Mouse (Mus musculus) midbrain, postnatal 0 days (tissue): ENCODE measurements at regions not wholly inside any gene's neighbourhood (a gene's known extent, or its start where the extent isn't known, plus 50 kb on each side); places are given as distances from the start of the nearest gene placed in this dataset.

Source experiments
- ATAC-seq: fragments of 200-750 bp; cut with Nextera tagmentation; 2 replicates; pipeline ENCODE4 v1.8.0; 2017; ENCODE audit warnings: moderate number of reproducible peaks, mild to moderate bottlenecking, moderate TSS enrichment, moderate library complexity; ENCODE audit not compliant: low FRiP score
- DNase-seq: peaks from one replicate; pipeline ENCODE4 v3.0.0-alpha.2; 2015; ENCODE audit warnings: low spot score
- H3K27ac ChIP-seq: fragments of 300-500 bp; sonication (generic); 2 replicates; pipeline ENCODE4 v1.5.1; 2014; ENCODE audit warnings: low read depth, mild to moderate bottlenecking, low read length, mixed read lengths
- H3K27me3 ChIP-seq: fragments of 300-500 bp; sonication (generic); 2 replicates; pipeline ENCODE4 v1.6.1; 2014; ENCODE audit warnings: low read length, control low read depth, mixed read lengths; ENCODE audit not compliant: insufficient read depth
- H3K36me3 ChIP-seq: fragments of 300-500 bp; sonication (generic); 2 replicates; pipeline ENCODE4 v1.6.1; 2014; ENCODE audit warnings: low read length, control low read depth, mixed read lengths; ENCODE audit not compliant: insufficient read depth
- H3K4me1 ChIP-seq: fragments of 300-500 bp; sonication (generic); 2 replicates; pipeline ENCODE4 v1.6.1; 2014; ENCODE audit warnings: mild to moderate bottlenecking, control low read depth, antibody characterized with exemption, low read length, mixed read lengths; ENCODE audit not compliant: insufficient read depth
- H3K4me2 ChIP-seq: fragments of 300-500 bp; sonication (generic); 2 replicates; pipeline ENCODE4 v1.6.1; 2014; ENCODE audit warnings: low read depth, mild to moderate bottlenecking, low read length, mixed read lengths; ENCODE audit not compliant: poor library complexity, severe bottlenecking
- H3K4me3 ChIP-seq: fragments of 300-500 bp; sonication (generic); 2 replicates; pipeline ENCODE4 v1.5.1; 2014; ENCODE audit warnings: low read depth, mild to moderate bottlenecking, low read length, moderate library complexity
- H3K9ac ChIP-seq: fragments of 300-500 bp; sonication (generic); replicated peaks from 2 replicates; pipeline ENCODE4 v1.6.1; 2014; ENCODE audit warnings: mild to moderate bottlenecking, low read length, moderate library complexity, mixed read lengths; ENCODE audit not compliant: poor library complexity, severe bottlenecking
- H3K9me3 ChIP-seq: fragments of 300-500 bp; sonication (generic); 2 replicates; pipeline ENCODE4 v1.6.1; 2016; ENCODE audit warnings: low read length, control low read depth
- CTCF ChIP-seq: IDR thresholded peaks from 2 replicates; pipeline ENCODE4 v1.5.1; 2016; ENCODE audit warnings: antibody characterized with exemption, mild to moderate bottlenecking
- WGBS: fragments of 180-500 bp; shearing (Covaris S2); extraction: QIAGEN DNeasy Blood & Tissue Kit; methylation state at CpG from one replicate; pipeline ENCODE4 v1.1.7; 2014; 5-methylcytosine and 5-hydroxymethylcytosine counted together

DNA sequence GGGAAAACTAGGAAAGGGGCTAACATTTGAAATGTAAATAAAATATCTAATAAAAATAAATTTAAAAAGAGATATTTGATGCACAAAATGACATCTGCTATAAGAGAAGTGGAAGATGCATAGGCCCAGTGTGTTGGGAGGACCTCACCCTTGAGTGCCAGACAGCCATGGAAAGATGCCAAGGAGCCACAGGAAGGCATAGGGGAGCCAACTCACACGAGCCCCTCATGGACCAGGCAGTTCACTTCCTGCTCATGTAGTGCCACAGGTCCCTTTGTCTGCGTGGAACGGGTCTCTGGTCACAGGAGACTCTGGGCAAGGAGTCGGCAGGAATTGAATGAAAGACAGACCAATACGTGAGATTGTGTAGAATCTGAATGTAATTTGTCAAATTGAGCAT, 152.0 kb downstream of the Med10 start:
- Histone ChIP-seq H3K4me2 (no peak overlapping the region), H3K36me3 (no peaks in the 10 kb centered on the region), H3K27me3 (no peaks in the 10 kb centered on the region), H3K9me3 (no peaks in the 10 kb centered on the region), H3K4me1 (no peaks in the 10 kb centered on the region), H3K9ac (no peak overlapping the region), H3K4me3 (no peak overlapping the region), H3K27ac (no peak overlapping the region)
- ATAC-seq (no peak), DNase-seq (no peak)
- no peak for TF ChIP-seq CTCF
- WGBS = 78% methylated on average over 5 of the region's 5 CpGs

DNA sequence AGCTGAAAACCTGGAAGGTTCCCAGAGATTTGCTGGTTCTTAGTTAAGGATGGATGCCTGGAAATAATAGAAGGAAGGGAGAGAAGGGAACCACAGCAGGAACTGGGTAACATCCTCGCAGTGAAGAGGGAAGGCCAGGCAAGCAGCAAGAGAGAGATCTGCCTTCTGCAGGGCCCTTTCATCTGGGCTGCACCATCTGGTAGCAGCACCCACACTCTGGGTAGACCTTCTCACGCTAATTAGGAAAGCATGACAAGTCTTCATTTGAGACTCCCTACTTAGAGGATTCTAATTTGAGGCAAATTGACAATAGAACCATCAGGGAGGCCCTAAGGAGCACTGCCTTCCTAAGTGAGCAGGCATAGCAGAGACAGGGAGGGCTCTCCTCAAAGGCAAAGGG, 153.3 kb downstream of the Med10 start:
- H3K4me2 ChIP-seq = no peak overlapping the region
- TF ChIP-seq CTCF = no peak
- no peak overlapping the region for H3K9ac ChIP-seq
- ATAC-seq = no peak
- no peaks in the 10 kb centered on the region for H3K4me1 ChIP-seq
- DNase-seq = no peak
- no peaks in the 10 kb centered on the region for H3K9me3 ChIP-seq
- no peaks in the 10 kb centered on the region for H3K36me3 ChIP-seq
- no peak overlapping the region for H3K4me3 ChIP-seq
- H3K27ac ChIP-seq = no peak overlapping the region
- no peaks in the 10 kb centered on the region for H3K27me3 ChIP-seq
- WGBS = 38% methylated on average over 2 of the region's 2 CpGs

DNA sequence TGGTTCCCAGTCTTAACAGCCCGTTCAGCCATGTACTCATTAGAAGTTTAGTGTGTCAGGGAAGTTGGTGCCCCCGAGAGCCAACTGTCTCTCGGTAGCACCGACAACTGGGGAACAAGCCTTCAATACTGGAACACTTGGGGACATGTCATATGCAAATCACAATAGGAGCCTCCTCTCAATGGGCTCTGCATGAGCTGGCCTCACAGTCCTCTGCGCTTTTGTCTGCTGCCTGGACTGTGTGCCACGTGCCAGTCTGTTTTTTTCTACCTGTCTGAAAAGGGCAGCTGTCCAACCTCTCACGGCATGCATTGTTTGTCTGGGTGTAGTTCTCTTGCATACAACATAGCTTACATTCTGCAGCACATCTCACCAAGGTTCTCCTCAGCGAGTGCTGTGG, 161.7 kb downstream of the Med10 start:
- H3K4me1 ChIP-seq = no peaks in the 10 kb centered on the region
- no peak overlapping the region for H3K27ac ChIP-seq
- no peaks in the 10 kb centered on the region for H3K36me3 ChIP-seq
- no peaks in the 10 kb centered on the region for H3K27me3 ChIP-seq
- 39% methylated on average over 8 of the region's 8 CpGs for WGBS
- no peak for TF ChIP-seq CTCF
- H3K4me3 ChIP-seq = no peak overlapping the region
- DNase-seq (no peak), ATAC-seq (no peak)
- H3K9ac ChIP-seq = no peak overlapping the region
- H3K9me3 ChIP-seq = no peaks in the 10 kb centered on the region
- no peak overlapping the region for H3K4me2 ChIP-seq

GRCm38 (mm10) chr13:69971281-69972057, 169.3 kb downstream of the Med10 start:
- H3K4me2 ChIP-seq = no peak overlapping the region
- 65% methylated on average over 9 of the region's 9 CpGs for WGBS
- DNase-seq (peak; percentile 35), ATAC-seq (peak; percentile 41; the same call in 1 of the 2 replicates)
- no peaks in the 10 kb centered on the region for H3K9me3 ChIP-seq
- no peaks in the 10 kb centered on the region for H3K27me3 ChIP-seq
- H3K9ac ChIP-seq = no peak overlapping the region
- TF ChIP-seq CTCF = no peak
- no peaks in the 10 kb centered on the region; the same call in 1 of the 2 replicates for H3K4me1 ChIP-seq
- H3K4me3 ChIP-seq = no peak overlapping the region
- H3K36me3 ChIP-seq = no peaks in the 10 kb centered on the region
- H3K27ac ChIP-seq = no peak overlapping the region

GRCm38 (mm10) chr13:69974835-69975234, 172.6 kb downstream of the Med10 start:
- Histone ChIP-seq H3K36me3 (no peaks in the 10 kb centered on the region), H3K9ac (no peak overlapping the region), H3K4me2 (no peak overlapping the region), H3K27ac (no peak overlapping the region), H3K27me3 (no peaks in the 10 kb centered on the region), H3K4me3 (no peak overlapping the region), H3K4me1 (no peaks in the 10 kb centered on the region; the same call in 1 of the 2 replicates), H3K9me3 (no peaks in the 10 kb centered on the region)
- no peak for DNase-seq
- ATAC-seq = no peak
- 91% methylated on average over 5 of the region's 5 CpGs for WGBS
- TF ChIP-seq CTCF = no peak

- H3K36me3 ChIP-seq = no peaks in the 10 kb centered on the region
- H3K4me1 ChIP-seq = peaks cover 3% of the 10 kb centered on the region; the same call in 1 of the 2 replicates
- no peak for DNase-seq
- H3K27ac ChIP-seq = no peak overlapping the region
- no peak overlapping the region for H3K4me3 ChIP-seq
- no peak for ATAC-seq
- H3K9ac ChIP-seq = no peak overlapping the region
- no peaks in the 10 kb centered on the region for H3K27me3 ChIP-seq
- no peak overlapping the region for H3K4me2 ChIP-seq
- WGBS = 50% methylated on average over 1 of the region's 1 CpGs
- no peak for TF ChIP-seq CTCF
- no peaks in the 10 kb centered on the region for H3K9me3 ChIP-seq
Measured at GRCm38 (mm10) chr13:69984159-69984558, 182.0 kb downstream of the Med10 start.
